Mouse (Mus musculus) brain, embryonic 18.5 days (tissue): ENCODE data around the gene Tgfb1i1.

ENCODE experiments used
- DNase-seq: peaks from one replicate; pipeline ENCODE4 v3.0.0-alpha.2; 2012; ENCODE audit warnings: low read depth, low spot score

Gene Tgfb1i1

GRCm38 (mm10) chr7:128246496-128247391 is at the start of gene Tgfb1i1:
Gene Tgfb1i1, plus strand, starts transcription at chr7:128246812.
- peak; percentile 26 for DNase-seq

- DNase-seq: no peak
Measured at GRCm38 (mm10) chr7:128201607-128202006, 45.0 kb upstream of the Tgfb1i1 start.

GRCm38 (mm10) chr7:128203071-128203470 is 43.5 kb upstream of the Tgfb1i1 start:
- no peak for DNase-seq

- no peak for DNase-seq
Measured at GRCm38 (mm10) chr7:128204179-128204578, 42.4 kb upstream of the Tgfb1i1 start.

- DNase-seq: no peak
Measured at GRCm38 (mm10) chr7:128205695-128206094, 40.9 kb upstream of the Tgfb1i1 start.

- DNase-seq: no peak
Measured at GRCm38 (mm10) chr7:128206152-128206551, 40.5 kb upstream of the Tgfb1i1 start, which contains the start of gene Cox6a2. Gene Cox6a2, minus strand, starts transcription at chr7:128206387.

- peak; percentile 36 for DNase-seq
Measured at GRCm38 (mm10) chr7:128208187-128208586, 38.4 kb upstream of the Tgfb1i1 start.

- no peak for DNase-seq
Measured at GRCm38 (mm10) chr7:128209826-128210225, 36.8 kb upstream of the Tgfb1i1 start.

- DNase-seq: no peak
Measured at GRCm38 (mm10) chr7:128219952-128220351, 26.7 kb upstream of the Tgfb1i1 start.

- no peak for DNase-seq
Measured at GRCm38 (mm10) chr7:128220936-128221335, 25.7 kb upstream of the Tgfb1i1 start.

GRCm38 (mm10) chr7:128231741-128232140 is 14.9 kb upstream of the Tgfb1i1 start:
- no peak for DNase-seq

- DNase-seq: no peak
Measured at GRCm38 (mm10) chr7:128234796-128235195, 11.8 kb upstream of the Tgfb1i1 start.

GRCm38 (mm10) chr7:128235481-128235880 is 11.1 kb upstream of the Tgfb1i1 start:
- no peak for DNase-seq

GRCm38 (mm10) chr7:128236426-128236825 is 10.2 kb upstream of the Tgfb1i1 start:
- DNase-seq: no peak

GRCm38 (mm10) chr7:128236856-128237592 is 9.6 kb upstream of the Tgfb1i1 start, which contains the start of gene Armc5:
Gene Armc5, plus strand, starts transcription at chr7:128237342.
- DNase-seq: peak; percentile 10

- DNase-seq: peak; percentile 4
Measured at GRCm38 (mm10) chr7:128237593-128237926, 9.1 kb upstream of the Tgfb1i1 start.

GRCm38 (mm10) chr7:128237927-128238778 is 8.5 kb upstream of the Tgfb1i1 start, which contains the start of gene 9130023H24Rik:
Gene 9130023H24Rik, minus strand, starts transcription at chr7:128238031.
- DNase-seq: peak; percentile 95

GRCm38 (mm10) chr7:128238991-128239390 is 7.6 kb upstream of the Tgfb1i1 start:
- DNase-seq: no peak

- DNase-seq: no peak
Measured at GRCm38 (mm10) chr7:128240131-128240784, 6.4 kb upstream of the Tgfb1i1 start.

- no peak for DNase-seq
Measured at GRCm38 (mm10) chr7:128242331-128242730, 4.3 kb upstream of the Tgfb1i1 start.

- no peak for DNase-seq
Measured at GRCm38 (mm10) chr7:128243921-128244320, 2.7 kb upstream of the Tgfb1i1 start.
